Mouse (Mus musculus): ENCODE results near the gene Jak3.

- TF ChIP-seq CTCF (IDR thresholded peaks at IDR 0.05; ENCODE audit: control insufficient read depth, insufficient read depth, low read length) (no peak), POLR2A (IDR thresholded peaks at IDR 0.05; ENCODE audit: borderline replicate concordance, control insufficient read depth, low read depth, low read length) (no peak)
Observed at GRCm38 (mm10) chr8:71630761-71631160, 45.3 kb upstream of the Jak3 start.

Measured in bone marrow, adult 2 months (tissue).